Mouse (Mus musculus) liver, embryonic 14.5 days (tissue): Measurements from ENCODE around the gene Nt5c3b.

Source experiments
- CTCF ChIP-seq: IDR thresholded peaks from 2 replicates; pipeline ENCODE4 v1.5.1; 2016; ENCODE audit warnings: antibody characterized with exemption, low read depth, control low read depth
- EP300 ChIP-seq: IDR thresholded peaks from 2 replicates; pipeline ENCODE4 v1.6.1; 2016; ENCODE audit warnings: antibody characterized with exemption, low read depth

DNA sequence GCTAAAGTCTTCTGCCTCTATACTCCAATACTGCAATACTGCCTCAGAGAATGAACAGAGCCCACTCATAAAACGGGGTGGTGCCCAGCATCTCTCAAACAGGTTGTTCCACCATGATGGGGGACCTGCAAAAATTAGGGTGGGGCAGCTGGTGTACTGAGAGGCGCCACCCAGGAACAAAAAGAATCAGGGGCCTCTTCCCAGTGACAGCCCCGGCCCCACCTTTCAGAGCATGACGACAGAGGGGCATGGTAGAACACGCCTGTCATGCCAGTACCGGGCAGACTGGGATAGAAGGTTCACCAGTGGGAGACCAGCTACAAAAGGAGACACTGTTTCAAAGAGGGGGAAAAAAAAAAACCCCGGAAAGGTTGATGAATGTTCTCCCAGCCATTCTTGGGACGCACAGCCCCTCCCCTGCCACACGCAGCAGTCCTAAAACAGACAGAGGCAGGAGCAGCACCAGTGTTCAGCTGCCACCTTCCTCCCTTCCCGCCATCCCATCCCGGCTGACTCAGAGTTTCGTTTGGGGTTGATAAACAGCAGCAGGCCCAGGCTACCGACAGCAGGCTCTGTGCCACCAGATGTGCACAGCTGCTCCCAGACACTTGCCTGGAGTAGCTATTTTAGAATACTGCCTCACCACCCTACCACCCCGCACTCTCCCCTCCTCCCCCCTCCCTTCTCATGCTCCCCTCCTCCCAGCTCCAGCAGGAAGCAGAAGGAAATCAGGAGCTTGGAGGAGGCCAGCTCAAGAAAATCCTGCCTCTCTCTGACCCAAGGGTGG lies 53.8 kb downstream of the Nt5c3b start:
- TF ChIP-seq CTCF (no peak), EP300 (no peak)
